Mouse (Mus musculus) CH12.LX (cell line): Measurements from ENCODE around the gene Necap2. TPM values are rescaled to one million over a fixed set of nuclear protein-coding genes. Genes with fewer than 3 reads are reported as not detected.

Experiments
- DNase-seq: peaks from one replicate; pipeline ENCODE4 v3.0.0-alpha.2; 2013; ENCODE audit errors: extremely low read depth
- H3K27ac ChIP-seq: 2 replicates; pipeline ENCODE4 v1.5.1; 2012; ENCODE audit warnings: low read depth, mild to moderate bottlenecking, control low read depth, moderate library complexity; ENCODE audit not compliant: insufficient read depth
- H3K27me3 ChIP-seq: replicated peaks from 2 replicates; pipeline ENCODE3; 2012; ENCODE audit warnings: inconsistent platforms
- H3K36me3 ChIP-seq, 2 experiments: replicated peaks in 1 of 2; 2 replicates each; pipeline versions ENCODE3 to v1.6.1; 2012; ENCODE audit warnings: inconsistent platforms in 1 of 2, low read length in 1 of 2, mild to moderate bottlenecking in 1 of 2, mixed read lengths in 1 of 2, moderate library complexity in 1 of 2; ENCODE audit not compliant: control insufficient read depth in 1 of 2, insufficient read depth in 1 of 2
- H3K4me1 ChIP-seq, 2 experiments: 2 replicates each; pipeline ENCODE4 v1.6.1; 2012; ENCODE audit warnings: inconsistent platforms in 1 of 2, moderate library complexity in 1 of 2; ENCODE audit not compliant: insufficient read depth in 2 of 2, control insufficient read depth in 1 of 2
- H3K4me2 ChIP-seq: 2 replicates; pipeline ENCODE4 v1.6.1; 2012; ENCODE audit warnings: low read depth, mild to moderate bottlenecking, control low read depth; ENCODE audit not compliant: poor library complexity, insufficient read depth, severe bottlenecking
- H3K4me3 ChIP-seq, 3 experiments: fragments of 150-350 bp in 1 of 3; sonication (generic) in 1 of 3; replicated peaks in 1 of 3; 2 replicates each; pipeline versions ENCODE3 to v1.5.1; 2011 to 2012; ENCODE audit warnings: low read depth in 2 of 3, low read length in 2 of 3, mild to moderate bottlenecking in 2 of 3, moderate library complexity in 2 of 3, control low read depth in 1 of 3, improper control_type of control experiment in 1 of 3, inconsistent platforms in 1 of 3, mixed read lengths in 1 of 3; ENCODE audit not compliant: poor library complexity in 1 of 3
- H3K79me2 ChIP-seq: replicated peaks from 2 replicates; pipeline ENCODE4 v1.6.1; 2012; ENCODE audit warnings: mild to moderate bottlenecking, moderate library complexity; ENCODE audit not compliant: control insufficient read depth, poor library complexity, insufficient read depth, severe bottlenecking; ENCODE audit errors: extremely low read depth
- H3K9ac ChIP-seq: 2 replicates; pipeline ENCODE4 v1.6.1; 2012; ENCODE audit warnings: low read depth, mild to moderate bottlenecking, control low read depth, moderate library complexity; ENCODE audit not compliant: insufficient read depth
- H3K9me3 ChIP-seq: replicated peaks from 2 replicates; pipeline ENCODE3; 2012; ENCODE audit warnings: low read length, inconsistent platforms, mixed read lengths
- CHD1 ChIP-seq: IDR thresholded peaks from 2 replicates; pipeline ENCODE4 v1.6.1; 2012; ENCODE audit warnings: low read depth, low read length, improper control_type of control experiment, inconsistent platforms
- CHD2 ChIP-seq: IDR thresholded peaks from 2 replicates; pipeline ENCODE4 v1.6.1; 2011; ENCODE audit warnings: low read length, improper control_type of control experiment
- CTCF ChIP-seq, 2 experiments: IDR thresholded peaks in 1 of 2; conservative IDR thresholded peaks in 1 of 2; 2 replicates each; pipeline ENCODE4 v1.5.1; 2011 to 2012; ENCODE audit warnings: low read depth in 2 of 2, low read length in 2 of 2, improper control_type of control experiment in 1 of 2, inconsistent platforms in 1 of 2, mild to moderate bottlenecking in 1 of 2, moderate library complexity in 1 of 2
- ELF1 ChIP-seq: IDR thresholded peaks from 2 replicates; pipeline ENCODE4 v1.6.1; 2014; ENCODE audit warnings: low read depth, mild to moderate bottlenecking, inconsistent platforms, low read length, improper control_type of control experiment
- EP300 ChIP-seq: IDR thresholded peaks from 2 replicates; pipeline ENCODE4 v1.6.1; 2011; ENCODE audit warnings: low read length, improper control_type of control experiment
- HCFC1 ChIP-seq: IDR thresholded peaks from 2 replicates; pipeline ENCODE4 v1.6.1; 2012; ENCODE audit warnings: low read depth, mild to moderate bottlenecking, inconsistent platforms, low read length, improper control_type of control experiment
- JUN ChIP-seq: IDR thresholded peaks from 2 replicates; pipeline ENCODE4 v1.6.1; 2011; ENCODE audit warnings: low read depth, mild to moderate bottlenecking, low read length, improper control_type of control experiment, moderate library complexity; ENCODE audit not compliant: insufficient read depth
- MAFK ChIP-seq: IDR thresholded peaks from 2 replicates; pipeline ENCODE4 v1.6.1; 2011; ENCODE audit warnings: low read length, improper control_type of control experiment; ENCODE audit not compliant: insufficient replicate concordance
- MAX ChIP-seq: IDR thresholded peaks from 2 replicates; pipeline ENCODE4 v1.6.1; 2011; ENCODE audit warnings: low read length, improper control_type of control experiment
- MAZ ChIP-seq: IDR thresholded peaks from 2 replicates; pipeline ENCODE4 v1.6.1; 2012; ENCODE audit warnings: low read depth, mild to moderate bottlenecking, inconsistent platforms, low read length, improper control_type of control experiment, moderate library complexity
- NRF1 ChIP-seq: IDR thresholded peaks from 2 replicates; pipeline ENCODE4 v1.6.1; 2014; ENCODE audit warnings: low read depth, mild to moderate bottlenecking, inconsistent platforms, low read length, improper control_type of control experiment, moderate library complexity
- POLR2A ChIP-seq: IDR thresholded peaks from 2 replicates; pipeline ENCODE4 v1.6.1; 2011; ENCODE audit warnings: low read depth, mild to moderate bottlenecking, improper control_type of control experiment, low read length
- POLR2AphosphoS2 ChIP-seq: IDR thresholded peaks from 2 replicates; pipeline ENCODE4 v1.6.1; 2011; ENCODE audit warnings: low read depth, low read length, improper control_type of control experiment
- RAD21 ChIP-seq: IDR thresholded peaks from 2 replicates; pipeline ENCODE4 v1.6.1; 2011; ENCODE audit warnings: low read depth, mild to moderate bottlenecking, low read length, improper control_type of control experiment, moderate library complexity
- RCOR1 ChIP-seq: conservative IDR thresholded peaks from 2 replicates; pipeline ENCODE4 v1.6.1; 2012; ENCODE audit warnings: low read depth, mild to moderate bottlenecking, inconsistent platforms, low read length, improper control_type of control experiment
- SIN3A ChIP-seq: IDR thresholded peaks from 2 replicates; pipeline ENCODE4 v1.6.1; 2012; ENCODE audit warnings: low read length, improper control_type of control experiment, inconsistent platforms
- TBP ChIP-seq: conservative IDR thresholded peaks from 2 replicates; pipeline ENCODE4 v1.6.1; 2011; ENCODE audit warnings: low read depth, low read length, improper control_type of control experiment
- TCF12 ChIP-seq: IDR thresholded peaks from 2 replicates; pipeline ENCODE4 v1.6.1; 2014; ENCODE audit warnings: low read depth, mild to moderate bottlenecking, inconsistent platforms, low read length, improper control_type of control experiment
- UBTF ChIP-seq: IDR thresholded peaks from 2 replicates; pipeline ENCODE4 v1.6.1; 2012; ENCODE audit warnings: low read depth, mild to moderate bottlenecking, inconsistent platforms, low read length, improper control_type of control experiment, moderate library complexity
- USF1 ChIP-seq: IDR thresholded peaks from 2 replicates; pipeline ENCODE4 v1.6.1; 2014; ENCODE audit warnings: low read depth, mild to moderate bottlenecking, inconsistent platforms, low read length, improper control_type of control experiment
- USF2 ChIP-seq: conservative IDR thresholded peaks from 2 replicates; pipeline ENCODE4 v1.6.1; 2011; ENCODE audit warnings: low read depth, low read length, improper control_type of control experiment
- ZC3H11A ChIP-seq: IDR thresholded peaks from 2 replicates; pipeline ENCODE4 v1.6.1; 2012; ENCODE audit warnings: low read depth, mild to moderate bottlenecking, inconsistent platforms, low read length, improper control_type of control experiment
- ZKSCAN1 ChIP-seq: IDR thresholded peaks from 2 replicates; pipeline ENCODE4 v1.6.1; 2012; ENCODE audit warnings: low read depth, inconsistent platforms, low read length, improper control_type of control experiment, borderline replicate concordance
- ZMIZ1 ChIP-seq: IDR thresholded peaks from 2 replicates; pipeline ENCODE4 v1.6.1; 2012; ENCODE audit warnings: low read depth, mild to moderate bottlenecking, inconsistent platforms, low read length, improper control_type of control experiment
- dilution Hi-C: fragments of 300-500 bp; cut with MboI; formaldehyde crosslinking; loops from 2 replicates; pipeline ENCODE4 v1.14.3; 2020; ENCODE audit warnings: low sequenced_read_pairs; ENCODE audit not compliant: extremely low pct_unique_long_range_greater_than_20kb, extremely low pct_ligation_motif_present
- in situ Hi-C: fragments of 300-500 bp; cut with MboI; formaldehyde crosslinking; loops from 3 replicates; pipeline ENCODE4 v1.14.3; 2019; ENCODE audit warnings: low sequenced_read_pairs, low pct_ligation_motif_present, low pct_unique_long_range_greater_than_20kb, mixed read lengths
- polyA plus RNA-seq: library from polyadenylated mRNA; unstranded; fragments of >175 nt; gene quantifications from 2 replicates; pipeline ENCODE4 v1.2.1, GENCODE M21; 2012; ENCODE audit warnings: low read depth; ENCODE audit not compliant: insufficient read length
- total RNA-seq, 2 experiments: library from RNA; depleted of rRNA; stranded (reverse); fragments of 300-350 nt in 1 of 2; fragments of >200 nt in 1 of 2; gene quantifications; 2 replicates each; pipeline ENCODE4 v1.2.3; 2012 to 2014

Gene Necap2
- total and polyA plus RNA-seq, 3 experiments: 32.6 to 41.7 (median 34.8) TPM

GRCm38 (mm10) chr4:141101291-141101690, 23.1 kb upstream of the Necap2 start:
- TF ChIP-seq SIN3A (no peak), MAFK (no peak), CTCF (conservative IDR thresholded peaks at IDR 0.05 in 1 of 2, IDR thresholded peaks at IDR 0.05 in 1 of 2; ENCODE audit: low read depth in 2 of 2, low read length in 2 of 2) (no peak), ZKSCAN1 (no peak), EP300 (no peak), TCF12 (no peak), RAD21 (no peak), POLR2A (no peak), ELF1 (no peak), MAX (no peak), USF2 (no peak), RCOR1 (no peak), NRF1 (no peak), MAZ (no peak), TBP (no peak), CHD1 (no peak), JUN (no peak), HCFC1 (no peak), POLR2AphosphoS2 (no peak)
- TF ChIP-seq, all 38 proteins: peak for 0

GRCm38 (mm10) chr4:141099956-141100355, 21.8 kb upstream of the Necap2 start:
- in situ Hi-C loops: no loop called here
- TF ChIP-seq USF1 (no peak), CHD2 (no peak), ZC3H11A (no peak), ZKSCAN1 (no peak), UBTF (no peak), ZMIZ1 (no peak)
- no peaks in the 10 kb centered on the region for H3K4me1 ChIP-seq
- dilution Hi-C loops: no loop called here
- no peak overlapping the region for H3K4me2 ChIP-seq
- H3K4me3 ChIP-seq: no peak overlapping the region
- H3K9ac ChIP-seq: no peak overlapping the region
- no peaks in the 10 kb centered on the region for H3K79me2 ChIP-seq
- no peak overlapping the region for H3K27ac ChIP-seq
- no peaks in the 10 kb centered on the region for H3K27me3 ChIP-seq
- no peak for DNase-seq
- no peaks in the 10 kb centered on the region for H3K9me3 ChIP-seq
- H3K36me3 ChIP-seq: peaks cover 0 to 2% of the 10 kb centered on the region in 2 experiments

More at GRCm38 (mm10) chr4:141101291-141101690, 23.1 kb upstream of the Necap2 start:
- no peaks in the 10 kb centered on the region for H3K79me2 ChIP-seq
- in situ Hi-C loops: no loop called here
- H3K9ac ChIP-seq: no peak overlapping the region
- H3K4me2 ChIP-seq: no peak overlapping the region
- H3K27ac ChIP-seq: no peak overlapping the region
- H3K36me3 ChIP-seq: peaks cover 0 to 2% of the 10 kb centered on the region in 2 experiments
- H3K4me3 ChIP-seq: no peak overlapping the region
- no peaks in the 10 kb centered on the region for H3K27me3 ChIP-seq
- H3K4me1 ChIP-seq: no peaks in the 10 kb centered on the region
- no peaks in the 10 kb centered on the region for H3K9me3 ChIP-seq
- dilution Hi-C loops: no loop called here
- no peak for DNase-seq
